Mouse (Mus musculus) 3134 (cell line): ENCODE results near the gene Adamts17.

Experiments
- DNase-seq: peaks from one replicate; pipeline ENCODE4 v3.0.0-alpha.2; 2011; ENCODE audit warnings: low spot score; ENCODE audit not compliant: insufficient read length; ENCODE audit errors: extremely low read depth

Adamts17 gene

GRCm38 (mm10) chr7:66929263-66929662 lies 89.7 kb downstream of the Adamts17 start:
- DNase-seq = no peak

GRCm38 (mm10) chr7:66931291-66931690 lies 91.8 kb downstream of the Adamts17 start:
- DNase-seq = no peak

GRCm38 (mm10) chr7:66933251-66933650 lies 93.7 kb downstream of the Adamts17 start:
- DNase-seq = no peak

GRCm38 (mm10) chr7:66934062-66934461 lies 94.5 kb downstream of the Adamts17 start:
- no peak for DNase-seq

GRCm38 (mm10) chr7:66935041-66935440 lies 95.5 kb downstream of the Adamts17 start:
- no peak for DNase-seq

- no peak for DNase-seq
Observed at GRCm38 (mm10) chr7:66936042-66936755, 96.7 kb downstream of the Adamts17 start.

- no peak for DNase-seq
Observed at GRCm38 (mm10) chr7:66936911-66937310, 97.4 kb downstream of the Adamts17 start.

GRCm38 (mm10) chr7:66938988-66939783 lies 99.7 kb downstream of the Adamts17 start:
- no peak for DNase-seq

GRCm38 (mm10) chr7:66940761-66941160 lies 101.2 kb downstream of the Adamts17 start:
- no peak for DNase-seq

GRCm38 (mm10) chr7:66949006-66949405 lies 109.5 kb downstream of the Adamts17 start:
- no peak for DNase-seq

GRCm38 (mm10) chr7:66952921-66953320 lies 113.4 kb downstream of the Adamts17 start:
- DNase-seq = no peak

- DNase-seq = no peak
Observed at GRCm38 (mm10) chr7:66954073-66954472, 114.5 kb downstream of the Adamts17 start.

- no peak for DNase-seq
Observed at GRCm38 (mm10) chr7:66954723-66955122, 115.2 kb downstream of the Adamts17 start.

- DNase-seq = no peak
Observed at GRCm38 (mm10) chr7:66955455-66955919, 116.0 kb downstream of the Adamts17 start.

- no peak for DNase-seq
Observed at GRCm38 (mm10) chr7:66955978-66956377, 116.4 kb downstream of the Adamts17 start.

GRCm38 (mm10) chr7:66957764-66958163 lies 118.2 kb downstream of the Adamts17 start:
- no peak for DNase-seq

- no peak for DNase-seq
Observed at GRCm38 (mm10) chr7:66960246-66961033, 120.9 kb downstream of the Adamts17 start.

GRCm38 (mm10) chr7:66962736-66963135 lies 123.2 kb downstream of the Adamts17 start:
- no peak for DNase-seq

- DNase-seq = no peak
Observed at GRCm38 (mm10) chr7:66963541-66963940, 124.0 kb downstream of the Adamts17 start.

GRCm38 (mm10) chr7:66966541-66967205 lies 127.1 kb downstream of the Adamts17 start:
- DNase-seq = no peak
